28 mouse cellular contexts compared by ENCODE assay signal in genomic region chr16:48799470-48799869, GRCm38 (mm10). TPM values are rescaled to one million over a fixed set of nuclear protein-coding genes. Genes with fewer than 3 reads are reported as not detected.
DNase-seq lines count a peak whose midpoint lies in the region; ATAC-seq and TF ChIP-seq lines count a peak whose summit lies in the region.
"Had no signal": no experiment of that assay in that cellular context is flagged by ENCODE, and none has a peak within 500 bp of the region (broad histone marks: within the 10 kb centered on the region; RNA-seq: fewer than 3 reads in every experiment).

No protein-coding gene starts in this region.

- H3K4me1 ChIP-seq in embryonic fibroblast, embryonic 13.5 days (ENCODE audit: control insufficient read depth, insufficient read depth, low read length): no peaks in the 10 kb centered on the region
- H3K4me1 ChIP-seq: embryonic facial prominence, embryonic 12.5 days; forebrain, embryonic 13.5 days; heart, embryonic 10.5 days; hindbrain, embryonic 12.5 days had no signal

- peak overlapping the region; percentile 81 for H3K27ac ChIP-seq in embryonic fibroblast, embryonic 13.5 days (ENCODE audit: insufficient read depth, low read length)
- H3K27ac ChIP-seq: embryonic facial prominence, embryonic 12.5 days; forebrain, embryonic 13.5 days; heart, embryonic 10.5 days; hindbrain, embryonic 12.5 days had no signal

- TF ChIP-seq CTCF in embryonic fibroblast, embryonic 13.5 days (IDR thresholded peaks at IDR 0.05; ENCODE audit: borderline replicate concordance, insufficient read depth, low read length): no peak

- H3K4me3 ChIP-seq in embryonic fibroblast, embryonic 13.5 days (ENCODE audit: insufficient read depth, low read length): no peak overlapping the region
- H3K4me3 ChIP-seq: embryonic facial prominence, embryonic 12.5 days; forebrain, embryonic 13.5 days; heart, embryonic 10.5 days; hindbrain, embryonic 12.5 days had no signal

- peak; percentile 73 for ATAC-seq in megakaryocyte progenitor cell, adult 5-6 weeks (replicated peaks; ENCODE audit: poor library complexity)
- ATAC-seq: forebrain, embryonic 13.5 days; forebrain, postnatal 0 days; hindbrain, embryonic 16.5 days; inflammation-experienced regulatory T-cells, adult 6 months had no signal

- peak; percentile 22 for DNase-seq in adrenal gland, adult 2 months
- DNase-seq in adrenal gland, postnatal 36 days: no peak
- peak; percentile 31 for DNase-seq in lung, postnatal 25 days (ENCODE audit: low spot score)
- DNase-seq in lung, postnatal 14 days: no peak
- no peak for DNase-seq in right cerebral cortex, postnatal 14 days
- DNase-seq in thymus, postnatal 10 days (ENCODE audit: low spot score in 2 of 2): no peak
- DNase-seq: cerebellum, adult 11-12 months; cerebellum, adult 9-10 months; cerebellum, postnatal 25 days; forebrain, postnatal 0 days; gastrocnemius, postnatal 25 days; heart, adult 11 months; heart, postnatal 10 days; heart, postnatal 4 days had no signal

- TF ChIP-seq POLR2A in embryonic fibroblast, embryonic 13.5 days (IDR thresholded peaks at IDR 0.05; ENCODE audit: low read depth, low read length): no peak

RNA-seq across cellular contexts. Expression of gene Retnlb, which starts 17.2 kb away (rescaled TPM):
- total RNA-seq in adrenal gland, adult 2 months (2021): not detected
- polyA plus RNA-seq in adrenal gland, adult 2 months (2012; rRNA removed): not detected in 2 replicates
- total RNA-seq in adrenal gland, postnatal 36 days (2021): not detected
- polyA plus RNA-seq in embryonic fibroblast, embryonic 13.5 days (2011; ENCODE audit: insufficient read length, low read depth, missing spikeins): not detected in 2 replicates
- total RNA-seq in megakaryocyte progenitor cell, adult 5-6 weeks (2015): not detected in 2 replicates
- not detected in 2 replicates for total RNA-seq in megakaryocyte progenitor cell, adult 5-6 weeks (2017)
- total RNA-seq: adrenal gland, postnatal 4 days; CH12.LX; forebrain, postnatal 0 days; gastrocnemius, adult 18-20 months; gastrocnemius, postnatal 25 days; heart, postnatal 10 days; heart, postnatal 4 days had no signal
- polyA plus RNA-seq: brain, embryonic 14.5 days; cortical plate, adult 2 months; embryonic facial prominence, embryonic 12.5 days; forebrain, embryonic 13.5 days; forebrain, postnatal 0 days; heart, embryonic 10.5 days; heart, embryonic 14.5 days; hindbrain, embryonic 12.5 days; hindbrain, embryonic 16.5 days; inflammation-experienced regulatory T-cells, adult 6 months had no signal

RNA-seq across cellular contexts. Expression of gene Trat1, which starts 27.6 kb away (rescaled TPM):
- not detected for total RNA-seq in adrenal gland, adult 2 months (2021)
- polyA plus RNA-seq in adrenal gland, adult 2 months (2012; rRNA removed): not detected in 2 replicates
- total RNA-seq in adrenal gland, postnatal 36 days (2021): not detected
- not detected in 2 replicates for polyA plus RNA-seq in embryonic fibroblast, embryonic 13.5 days (2011; ENCODE audit: insufficient read length, low read depth, missing spikeins)
- total RNA-seq in megakaryocyte progenitor cell, adult 5-6 weeks (2015): not detected in 2 replicates
- total RNA-seq in megakaryocyte progenitor cell, adult 5-6 weeks (2017): 0.14 and 0.54 TPM in 2 replicates
- total RNA-seq: adrenal gland, postnatal 4 days; CH12.LX; gastrocnemius, adult 18-20 months; gastrocnemius, postnatal 25 days; heart, postnatal 4 days had no signal
- polyA plus RNA-seq: embryonic facial prominence, embryonic 12.5 days; forebrain, embryonic 13.5 days; forebrain, postnatal 0 days; heart, embryonic 10.5 days; heart, embryonic 14.5 days; hindbrain, embryonic 12.5 days had no signal

RNA-seq across cellular contexts. Expression of gene Retnla, which starts 42.9 kb away (rescaled TPM):
- total RNA-seq in adrenal gland, adult 2 months (2021): 10 to 100 TPM; 14.5 to 36.5 TPM
- 23.0 and 26.3 TPM in 2 replicates for polyA plus RNA-seq in adrenal gland, adult 2 months (2012; rRNA removed)
- total RNA-seq in adrenal gland, postnatal 36 days (2021): 10 to 100 TPM; 10.9 to 30.4 TPM
- polyA plus RNA-seq in embryonic fibroblast, embryonic 13.5 days (2011; ENCODE audit: insufficient read length, low read depth, missing spikeins): not detected in 2 replicates
- not detected in 2 replicates for total RNA-seq in megakaryocyte progenitor cell, adult 5-6 weeks (2015)
- total RNA-seq in megakaryocyte progenitor cell, adult 5-6 weeks (2017): not detected in 2 replicates
- total RNA-seq: CH12.LX; forebrain, postnatal 0 days; heart, postnatal 4 days had no signal
- polyA plus RNA-seq: brain, embryonic 14.5 days; embryonic facial prominence, embryonic 12.5 days; forebrain, embryonic 13.5 days; heart, embryonic 10.5 days; heart, embryonic 14.5 days; hindbrain, embryonic 12.5 days; hindbrain, embryonic 16.5 days; inflammation-experienced regulatory T-cells, adult 6 months had no signal

Comparison
In these comparisons a context has a peak if more than half of its experiments do, and no peak if none do; other contexts are left out.
1. DNase-seq: peak in adrenal gland, adult 2 months (single experiment) and lung, postnatal 25 days (single experiment); none in adrenal gland, postnatal 36 days (0 of 2), lung, postnatal 14 days (single experiment), right cerebral cortex, postnatal 14 days (single experiment) and thymus, postnatal 10 days (0 of 2).
2. RNA of gene Retnla, which starts 42.9 kb away (total RNA-seq): 14.5 to 36.5 TPM in adrenal gland, adult 2 months and 10.9 to 30.4 TPM in adrenal gland, postnatal 36 days; not detected in megakaryocyte progenitor cell, adult 5-6 weeks; every median in the first group is over 10 times any median in the second.